Mouse (Mus musculus): ENCODE measurements around the gene Hlcs.

Hlcs gene

GRCm38 (mm10) chr16:94079075-94079855 is 234.1 kb downstream of the Hlcs start:
- no peak for DNase-seq (ENCODE audit: low spot score in 2 of 2)

All from thymus, postnatal 10 days (tissue).